Mouse (Mus musculus): ENCODE measurements at regions not wholly inside any gene's neighbourhood (a gene's known extent, or its start where the extent isn't known, plus 50 kb on each side); places are given as distances from the start of the nearest gene placed in this dataset.

GRCm38 (mm10) chr3:41307400-41308028 is 224.7 kb upstream of the Pgrmc2 start:
- no peak for TF ChIP-seq CTCF (IDR thresholded peaks at IDR 0.05; ENCODE audit: extremely low read depth, insufficient read length, insufficient replicate concordance, low read depth, low read length)
- no peak for TF ChIP-seq POLR2A (IDR thresholded peaks at IDR 0.05; ENCODE audit: low read depth, low read length)
